Mouse (Mus musculus) bone marrow macrophage, adult 2 months (primary cell): ENCODE data around the gene Myo9a.

Experiments used
- CTCF ChIP-seq: IDR thresholded peaks from 2 replicates; pipeline ENCODE4 v1.5.1; 2012; ENCODE audit warnings: low read depth, mild to moderate bottlenecking, low read length, moderate library complexity
- POLR2A ChIP-seq: IDR thresholded peaks from 2 replicates; pipeline ENCODE4 v1.6.1; 2012; ENCODE audit warnings: mild to moderate bottlenecking, low read depth, low read length, borderline replicate concordance

- TF ChIP-seq CTCF (no peak), POLR2A (no peak)
Measured at GRCm38 (mm10) chr9:59955692-59956091, 205.0 kb downstream of the Myo9a start.
